Mouse (Mus musculus) embryonic fibroblast, embryonic 13.5 days (primary cell): ENCODE measurements around the gene Hspbp1.

Experiments used
- CTCF ChIP-seq: IDR thresholded peaks from 2 replicates; pipeline ENCODE4 v1.5.1; 2011; ENCODE audit warnings: mild to moderate bottlenecking, control low read depth, low read length, moderate library complexity, borderline replicate concordance; ENCODE audit not compliant: insufficient read depth
- POLR2A ChIP-seq: IDR thresholded peaks from 2 replicates; pipeline ENCODE4 v1.6.1; 2011; ENCODE audit warnings: low read depth, mild to moderate bottlenecking, control low read depth, low read length, moderate library complexity

GRCm38 (mm10) chr7:4659911-4660443 is 24.9 kb downstream of the Hspbp1 start:
- TF ChIP-seq CTCF (no peak), POLR2A (no peak)
